ENCODE assay signal across 10 mouse cellular contexts in genomic region chr12:73593021-73593798, GRCm38 (mm10). TPM values are rescaled to one million over a fixed set of nuclear protein-coding genes. Genes with fewer than 3 reads are reported as not detected.
DNase-seq lines count a peak whose midpoint lies in the region; ATAC-seq lines count a peak whose summit lies in the region.
"Had no signal": no experiment of that assay in that cellular context is flagged by ENCODE, and none has a peak within 500 bp of the region (broad histone marks: within the 10 kb centered on the region; RNA-seq: fewer than 3 reads in every experiment).

No protein-coding gene starts in this region.

- H3K9ac ChIP-seq in heart, embryonic 16.5 days (ENCODE audit: low read length), result no peak overlapping the region
- H3K9ac ChIP-seq in neural tube, embryonic 15.5 days (replicated peaks), result no peak overlapping the region

- no peaks in the 10 kb centered on the region for H3K27me3 ChIP-seq in heart, embryonic 16.5 days (ENCODE audit: control insufficient read depth, insufficient read depth, low read length)
- no peaks in the 10 kb centered on the region for H3K27me3 ChIP-seq in neural tube, embryonic 15.5 days (replicated peaks)

- no peaks in the 10 kb centered on the region for H3K36me3 ChIP-seq in heart, embryonic 16.5 days (ENCODE audit: control insufficient read depth, insufficient read depth)
- H3K36me3 ChIP-seq in neural tube, embryonic 15.5 days, result no peaks in the 10 kb centered on the region
- H3K36me3 ChIP-seq: heart, embryonic 10.5 days had no signal

- no peak overlapping the region for H3K4me2 ChIP-seq in heart, embryonic 16.5 days (ENCODE audit: low read depth, low read length)
- H3K4me2 ChIP-seq in neural tube, embryonic 15.5 days, result no peak overlapping the region

- 0 out of 2 replicates have a peak, but pooled peaks have one; percentile 25 for ATAC-seq in heart, embryonic 16.5 days (replicated peaks; ENCODE audit: extremely low read depth, insufficient read depth, low FRiP score)
- no peak for ATAC-seq in neural tube, embryonic 15.5 days (ENCODE audit: low FRiP score)
- ATAC-seq: forebrain, embryonic 14.5 days had no signal

- DNase-seq in heart, postnatal 14 days, result no peak
- peak; percentile 88 for DNase-seq in CD4-positive helper T cell, adult 2 months (ENCODE audit: low read depth, low spot score)
- peak; percentile 80 to 90 for DNase-seq in natural killer cell, adult 2 months (ENCODE audit: low spot score in 2 of 2)
- DNase-seq in adrenal gland, postnatal 25 days, result no peak
- DNase-seq in adrenal gland, postnatal 10 days, result no peak

- intact Hi-C loops in heart, postnatal 14 days (cut with DNase I), result no loop called here

- WGBS in heart, embryonic 16.5 days, result 71% methylated on average over 12 of the region's 12 CpGs
- 89% methylated on average over 12 of the region's 12 CpGs for WGBS in neural tube, embryonic 15.5 days

- H3K27ac ChIP-seq in heart, embryonic 16.5 days (ENCODE audit: low read length), result peak overlapping the region; percentile 56
- H3K27ac ChIP-seq in brown adipose tissue, adult 24 weeks (replicated peaks; ENCODE audit: low read depth, low read length), result peak overlapping the region; percentile 97
- no peak overlapping the region for H3K27ac ChIP-seq in neural tube, embryonic 15.5 days (replicated peaks)
- H3K27ac ChIP-seq: heart, embryonic 10.5 days had no signal

- no peak overlapping the region for H3K4me3 ChIP-seq in heart, embryonic 16.5 days (ENCODE audit: low read length)
- 0 out of 2 replicates have a peak overlapping the region, but pooled peaks have one; percentile 9 for H3K4me3 ChIP-seq in brown adipose tissue, adult 24 weeks (ENCODE audit: insufficient read depth, low read depth, low read length)
- no peak overlapping the region for H3K4me3 ChIP-seq in neural tube, embryonic 15.5 days (replicated peaks)
- H3K4me3 ChIP-seq: heart, embryonic 10.5 days had no signal

- H3K4me1 ChIP-seq in heart, embryonic 16.5 days (ENCODE audit: control insufficient read depth, insufficient read depth, low read length), result peaks cover 3% of the 10 kb centered on the region; the same call in 1 of the 2 replicates
- peaks cover 40% of the 10 kb centered on the region for H3K4me1 ChIP-seq in brown adipose tissue, adult 24 weeks (ENCODE audit: control insufficient read depth, insufficient read depth, insufficient read length, low read length)
- no peaks in the 10 kb centered on the region for H3K4me1 ChIP-seq in neural tube, embryonic 15.5 days

- H3K9me3 ChIP-seq in heart, embryonic 16.5 days (replicated peaks; ENCODE audit: control insufficient read depth, low read length), result no peaks in the 10 kb centered on the region
- H3K9me3 ChIP-seq in neural tube, embryonic 15.5 days (replicated peaks), result no peaks in the 10 kb centered on the region
- H3K9me3 ChIP-seq: heart, embryonic 10.5 days had no signal

RNA-seq across cellular contexts. Expression of gene Prkch, which starts 8.6 kb away (rescaled TPM):
- 12.4 and 15.2 TPM in 2 replicates for polyA plus RNA-seq in heart, embryonic 16.5 days (2015; fragmentation: Nextera tagmentation; extraction: Ambion mirVana)
- total RNA-seq in heart, postnatal 14 days (2021), result 10 to 100 TPM; 25.1 to 27.2 TPM
- 2.7 and 7.3 TPM in 2 replicates for polyA plus RNA-seq in brown adipose tissue, adult 24 weeks (2012; ENCODE audit: insufficient read depth, insufficient read length, missing spikeins)
- polyA plus RNA-seq in neural tube, embryonic 15.5 days (2015; fragmentation: Nextera tagmentation; extraction: Ambion mirVana), result 9.2 and 15.5 TPM in 2 replicates
- 13.6 and 15.2 TPM in 2 replicates for total RNA-seq in adrenal gland, postnatal 25 days (2021)
- total RNA-seq in adrenal gland, postnatal 10 days (2021), result 10 to 100 TPM; 21.7 to 25.6 TPM

RNA-seq across cellular contexts. Expression of gene Tmem30b, which starts 47.0 kb away (rescaled TPM):
- 1.9 and 3.0 TPM in 2 replicates for polyA plus RNA-seq in heart, embryonic 16.5 days (2015; fragmentation: Nextera tagmentation; extraction: Ambion mirVana)
- total RNA-seq in heart, postnatal 14 days (2021), result under 1 TPM; 0.22 to 0.27 TPM
- 0.55 TPM in 1 of 2 replicates, not detected in the other for polyA plus RNA-seq in brown adipose tissue, adult 24 weeks (2012; ENCODE audit: insufficient read depth, insufficient read length, missing spikeins)
- polyA plus RNA-seq in neural tube, embryonic 15.5 days (2015; fragmentation: Nextera tagmentation; extraction: Ambion mirVana), result 0.52 and 5.4 TPM in 2 replicates
- total RNA-seq in adrenal gland, postnatal 25 days (2021), result 0.38 TPM in 1 of 2 replicates, not detected in the other
- 1 to 10 TPM; 3.0 to 5.8 TPM for total RNA-seq in adrenal gland, postnatal 10 days (2021)

Comparison
In these comparisons a context has a peak if more than half of its experiments do, and no peak if none do; other contexts are left out.
1. DNase-seq: peak in CD4-positive helper T cell, adult 2 months (single experiment) and natural killer cell, adult 2 months (2 of 2); none in heart, postnatal 14 days (0 of 2), adrenal gland, postnatal 25 days (single experiment) and adrenal gland, postnatal 10 days (single experiment).